Mouse (Mus musculus): ENCODE results near the gene Taok3. TPM values are rescaled to one million over a fixed set of nuclear protein-coding genes. Genes with fewer than 3 reads are reported as not detected.
A peak's percentile ranks its signal among the peaks of the same experiment; 100 is the strongest.

Taok3 gene
- total RNA-seq (2021): 10 to 100 TPM; 39.3 to 39.5 TPM
- long read RNA-seq, experiment 1, full-length matches to known transcripts: 1 of 5 reads
- long read RNA-seq, experiment 1, partial matches to known transcripts: 1 of 5 reads
- long read RNA-seq, experiment 1, other reads (novel, unspliced or antisense): 3 of 5 reads
- long read RNA-seq, experiment 2, full-length matches to known transcripts: 38 of 49 reads
- long read RNA-seq, experiment 2, partial matches to known transcripts: 10 of 49 reads
- long read RNA-seq, experiment 2, other reads (novel, unspliced or antisense): 1 of 49 reads

GRCm38 (mm10) chr5:117119777-117120488 is at the start of gene Taok3:
Gene Taok3, plus strand, starts transcription at chr5:117120129.
- peak; percentile 97 to 99 for DNase-seq (ENCODE audit: low spot score in 2 of 2)

- no peak for DNase-seq (ENCODE audit: low spot score in 2 of 2)
Observed at GRCm38 (mm10) chr5:117087718-117088117, 32.2 kb upstream of the Taok3 start.

- no peak for DNase-seq (ENCODE audit: low spot score in 2 of 2)
Observed at GRCm38 (mm10) chr5:117089147-117089546, 30.8 kb upstream of the Taok3 start.

GRCm38 (mm10) chr5:117089786-117090185 is 30.1 kb upstream of the Taok3 start:
- DNase-seq (ENCODE audit: low spot score in 2 of 2): no peak

GRCm38 (mm10) chr5:117094431-117094830 is 25.5 kb upstream of the Taok3 start:
- DNase-seq (ENCODE audit: low spot score in 2 of 2): no peak

- no peak for DNase-seq (ENCODE audit: low spot score in 2 of 2)
Observed at GRCm38 (mm10) chr5:117096716-117097115, 23.2 kb upstream of the Taok3 start.

- no peak for DNase-seq (ENCODE audit: low spot score in 2 of 2)
Observed at GRCm38 (mm10) chr5:117099008-117099407, 20.9 kb upstream of the Taok3 start.

GRCm38 (mm10) chr5:117099742-117100141 is 20.2 kb upstream of the Taok3 start:
- no peak for DNase-seq (ENCODE audit: low spot score in 2 of 2)

GRCm38 (mm10) chr5:117103194-117103929 is 16.6 kb upstream of the Taok3 start:
- no peak for DNase-seq (ENCODE audit: low spot score in 2 of 2)

- no peak for DNase-seq (ENCODE audit: low spot score in 2 of 2)
Observed at GRCm38 (mm10) chr5:117104329-117104728, 15.6 kb upstream of the Taok3 start.

- no peak for DNase-seq (ENCODE audit: low spot score in 2 of 2)
Observed at GRCm38 (mm10) chr5:117105761-117106160, 14.2 kb upstream of the Taok3 start.

- DNase-seq (ENCODE audit: low spot score in 2 of 2): no peak
Observed at GRCm38 (mm10) chr5:117108292-117108691, 11.6 kb upstream of the Taok3 start.

GRCm38 (mm10) chr5:117108731-117109130 is 11.2 kb upstream of the Taok3 start:
- DNase-seq (ENCODE audit: low spot score in 2 of 2): no peak

- no peak for DNase-seq (ENCODE audit: low spot score in 2 of 2)
Observed at GRCm38 (mm10) chr5:117109522-117109921, 10.4 kb upstream of the Taok3 start.

GRCm38 (mm10) chr5:117111064-117111773 is 8.7 kb upstream of the Taok3 start:
- no peak for DNase-seq (ENCODE audit: low spot score in 2 of 2)

GRCm38 (mm10) chr5:117111774-117112112 is 8.2 kb upstream of the Taok3 start:
- no peak for DNase-seq (ENCODE audit: low spot score in 2 of 2)

- no peak for DNase-seq (ENCODE audit: low spot score in 2 of 2)
Observed at GRCm38 (mm10) chr5:117113330-117113729, 6.6 kb upstream of the Taok3 start.

GRCm38 (mm10) chr5:117114581-117115192 is 5.2 kb upstream of the Taok3 start:
- DNase-seq (ENCODE audit: low spot score in 2 of 2): no peak

GRCm38 (mm10) chr5:117115193-117115767 is 4.6 kb upstream of the Taok3 start:
- peak in 1 of 2 experiments; percentile 40 for DNase-seq (ENCODE audit: low spot score in 2 of 2)

GRCm38 (mm10) chr5:117115836-117116366 is 4.0 kb upstream of the Taok3 start, which contains the start of gene Suds3:
Gene Suds3, minus strand, starts transcription at chr5:117116113.
- DNase-seq (ENCODE audit: low spot score in 2 of 2): peak; percentile 98

Measured in adrenal gland, postnatal 4 days (tissue).